Mouse (Mus musculus): ENCODE measurements around the gene A4galt.

DNA sequence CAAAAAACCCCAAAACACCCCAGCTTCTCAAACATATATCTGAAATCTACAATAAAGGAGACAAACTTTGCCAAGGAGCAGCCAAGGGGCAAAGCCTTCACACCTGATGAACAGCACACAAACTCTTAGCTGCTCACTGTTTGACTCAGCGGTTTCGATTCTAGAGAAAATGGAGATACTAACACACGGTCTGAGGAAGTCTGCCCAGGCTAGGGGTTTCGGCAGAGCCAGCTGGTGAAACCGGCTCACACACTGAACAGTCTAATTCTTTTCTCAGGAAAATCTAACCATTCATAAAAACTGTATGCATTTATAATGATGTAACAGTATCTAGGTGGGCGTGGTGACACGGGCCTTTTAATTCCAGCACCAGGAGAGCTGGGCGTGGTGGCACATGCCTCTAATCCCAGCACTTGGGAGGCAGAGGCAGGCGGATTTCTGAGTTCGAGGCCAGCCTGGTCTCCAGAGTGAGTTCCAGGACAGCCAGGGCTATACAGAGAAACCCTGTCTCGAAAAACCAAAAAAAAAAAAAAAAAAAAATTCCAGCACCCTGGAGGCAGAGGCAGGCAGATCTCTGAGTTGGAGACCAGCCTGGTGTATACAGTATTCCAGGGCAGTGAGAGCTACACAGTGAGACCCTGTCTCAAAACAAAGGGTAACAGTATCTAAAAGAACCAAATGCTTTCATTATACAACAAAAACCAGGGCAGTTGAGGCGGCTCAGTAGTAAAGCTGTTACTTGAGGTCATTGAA lies 1.9 kb downstream of the A4galt start:
- TF ChIP-seq POLR2A (IDR thresholded peaks at IDR 0.05; ENCODE audit: low read depth, low read length) (no peak), CTCF (IDR thresholded peaks at IDR 0.05; ENCODE audit: extremely low read depth, insufficient read depth, insufficient read length, insufficient replicate concordance) (no peak)
